Mouse (Mus musculus): Measurements from ENCODE around the gene Plxna2. TPM values are rescaled to one million over a fixed set of nuclear protein-coding genes. Genes with fewer than 3 reads are reported as not detected.

The Plxna2 gene
- polyA plus RNA-seq, 1 experiment, result 1.6 TPM

- no peak overlapping the region for H3K4me3 ChIP-seq (ENCODE audit: low read depth, low read length)
- H3K9me3 ChIP-seq (replicated peaks; ENCODE audit: control insufficient read depth, insufficient read depth, low read length, poor library complexity, severe bottlenecking), result no peaks in the 10 kb centered on the region
- no peaks in the 10 kb centered on the region for H3K36me3 ChIP-seq (ENCODE audit: control insufficient read depth, insufficient read depth, low read length, poor library complexity, severe bottlenecking)
- no peak overlapping the region for H3K27ac ChIP-seq (ENCODE audit: insufficient read depth, low read length)
- no peaks in the 10 kb centered on the region for H3K4me1 ChIP-seq (ENCODE audit: control insufficient read depth, insufficient read depth, low read length)
- H3K27me3 ChIP-seq (ENCODE audit: control insufficient read depth, insufficient read depth, low read length, poor library complexity, severe bottlenecking), result no peaks in the 10 kb centered on the region; the same call in 1 of the 2 replicates
- TF ChIP-seq EP300 (IDR thresholded peaks at IDR 0.05; ENCODE audit: insufficient read depth, low read depth, low read length), result no peak
- no peak for TF ChIP-seq CTCF (IDR thresholded peaks at IDR 0.05; ENCODE audit: low read depth, low read length)
- no peak overlapping the region for H3K9ac ChIP-seq (ENCODE audit: low read depth, poor library complexity, severe bottlenecking)
These were observed 13.6 kb downstream of the Plxna2 start for GRCm38 (mm10) chr1:194631574-194631973.

GRCm38 (mm10) chr1:194632029-194632428 lies 14.0 kb downstream of the Plxna2 start:
- no peak for TF ChIP-seq EP300 (IDR thresholded peaks at IDR 0.05; ENCODE audit: insufficient read depth, low read depth, low read length)
- no peak for TF ChIP-seq CTCF (IDR thresholded peaks at IDR 0.05; ENCODE audit: low read depth, low read length)
- no peak for TF ChIP-seq POLR2A (IDR thresholded peaks at IDR 0.05; ENCODE audit: insufficient read depth, low read length)
- Histone ChIP-seq H3K27ac (ENCODE audit: insufficient read depth, low read length) (no peak overlapping the region), H3K9ac (ENCODE audit: low read depth, poor library complexity, severe bottlenecking) (no peak overlapping the region), H3K9me3 (replicated peaks; ENCODE audit: control insufficient read depth, insufficient read depth, low read length, poor library complexity, severe bottlenecking) (no peaks in the 10 kb centered on the region), H3K4me1 (ENCODE audit: control insufficient read depth, insufficient read depth, low read length) (no peaks in the 10 kb centered on the region), H3K27me3 (ENCODE audit: control insufficient read depth, insufficient read depth, low read length, poor library complexity, severe bottlenecking) (no peaks in the 10 kb centered on the region; the same call in 1 of the 2 replicates), H3K36me3 (ENCODE audit: control insufficient read depth, insufficient read depth, low read length, poor library complexity, severe bottlenecking) (no peaks in the 10 kb centered on the region), H3K4me3 (ENCODE audit: low read depth, low read length) (no peak overlapping the region)

GRCm38 (mm10) chr1:194635411-194635810 lies 17.4 kb downstream of the Plxna2 start:
- H3K4me1 ChIP-seq (ENCODE audit: control insufficient read depth, insufficient read depth, low read length), result no peaks in the 10 kb centered on the region
- H3K9ac ChIP-seq (ENCODE audit: low read depth, poor library complexity, severe bottlenecking), result no peak overlapping the region
- H3K4me3 ChIP-seq (ENCODE audit: low read depth, low read length), result no peak overlapping the region
- H3K36me3 ChIP-seq (ENCODE audit: control insufficient read depth, insufficient read depth, low read length, poor library complexity, severe bottlenecking), result no peaks in the 10 kb centered on the region
- no peak overlapping the region for H3K27ac ChIP-seq (ENCODE audit: insufficient read depth, low read length)
- no peaks in the 10 kb centered on the region for H3K9me3 ChIP-seq (replicated peaks; ENCODE audit: control insufficient read depth, insufficient read depth, low read length, poor library complexity, severe bottlenecking)
- TF ChIP-seq CTCF (IDR thresholded peaks at IDR 0.05; ENCODE audit: low read depth, low read length), result no peak
- no peak for TF ChIP-seq EP300 (IDR thresholded peaks at IDR 0.05; ENCODE audit: insufficient read depth, low read depth, low read length)
- no peak for TF ChIP-seq POLR2A (IDR thresholded peaks at IDR 0.05; ENCODE audit: insufficient read depth, low read length)
- H3K27me3 ChIP-seq (ENCODE audit: control insufficient read depth, insufficient read depth, low read length, poor library complexity, severe bottlenecking), result no peaks in the 10 kb centered on the region; the same call in 1 of the 2 replicates

- Histone ChIP-seq H3K4me3 (ENCODE audit: low read depth, low read length) (no peak overlapping the region), H3K36me3 (ENCODE audit: control insufficient read depth, insufficient read depth, low read length, poor library complexity, severe bottlenecking) (no peaks in the 10 kb centered on the region), H3K9me3 (replicated peaks; ENCODE audit: control insufficient read depth, insufficient read depth, low read length, poor library complexity, severe bottlenecking) (no peaks in the 10 kb centered on the region), H3K27ac (ENCODE audit: insufficient read depth, low read length) (no peak overlapping the region), H3K4me1 (ENCODE audit: control insufficient read depth, insufficient read depth, low read length) (no peaks in the 10 kb centered on the region), H3K9ac (ENCODE audit: low read depth, poor library complexity, severe bottlenecking) (no peak overlapping the region), H3K27me3 (ENCODE audit: control insufficient read depth, insufficient read depth, low read length, poor library complexity, severe bottlenecking) (no peaks in the 10 kb centered on the region; the same call in 1 of the 2 replicates)
- TF ChIP-seq POLR2A (IDR thresholded peaks at IDR 0.05; ENCODE audit: insufficient read depth, low read length), result no peak
- TF ChIP-seq CTCF (IDR thresholded peaks at IDR 0.05; ENCODE audit: low read depth, low read length), result no peak
These were observed 17.9 kb downstream of the Plxna2 start for GRCm38 (mm10) chr1:194635942-194636341.

GRCm38 (mm10) chr1:194637391-194638304 lies 19.6 kb downstream of the Plxna2 start:
- H3K36me3 ChIP-seq (ENCODE audit: control insufficient read depth, insufficient read depth, low read length, poor library complexity, severe bottlenecking), result no peaks in the 10 kb centered on the region
- TF ChIP-seq CTCF (IDR thresholded peaks at IDR 0.05; ENCODE audit: low read depth, low read length) (no peak), EP300 (IDR thresholded peaks at IDR 0.05; ENCODE audit: insufficient read depth, low read depth, low read length) (no peak), POLR2A (IDR thresholded peaks at IDR 0.05; ENCODE audit: insufficient read depth, low read length) (no peak)
- no peak overlapping the region for H3K4me3 ChIP-seq (ENCODE audit: low read depth, low read length)
- no peak overlapping the region for H3K9ac ChIP-seq (ENCODE audit: low read depth, poor library complexity, severe bottlenecking)
- no peaks in the 10 kb centered on the region for H3K9me3 ChIP-seq (replicated peaks; ENCODE audit: control insufficient read depth, insufficient read depth, low read length, poor library complexity, severe bottlenecking)
- no peaks in the 10 kb centered on the region for H3K4me1 ChIP-seq (ENCODE audit: control insufficient read depth, insufficient read depth, low read length)
- H3K27ac ChIP-seq (ENCODE audit: insufficient read depth, low read length), result no peak overlapping the region
- no peaks in the 10 kb centered on the region for H3K27me3 ChIP-seq (ENCODE audit: control insufficient read depth, insufficient read depth, low read length, poor library complexity, severe bottlenecking)

- H3K4me3 ChIP-seq (ENCODE audit: low read depth, low read length), result no peak overlapping the region
- H3K36me3 ChIP-seq (ENCODE audit: control insufficient read depth, insufficient read depth, low read length, poor library complexity, severe bottlenecking), result no peaks in the 10 kb centered on the region
- H3K4me1 ChIP-seq (ENCODE audit: control insufficient read depth, insufficient read depth, low read length), result no peaks in the 10 kb centered on the region
- H3K9ac ChIP-seq (ENCODE audit: low read depth, poor library complexity, severe bottlenecking), result no peak overlapping the region
- H3K27me3 ChIP-seq (ENCODE audit: control insufficient read depth, insufficient read depth, low read length, poor library complexity, severe bottlenecking), result no peaks in the 10 kb centered on the region
- H3K27ac ChIP-seq (ENCODE audit: insufficient read depth, low read length), result no peak overlapping the region
- H3K9me3 ChIP-seq (replicated peaks; ENCODE audit: control insufficient read depth, insufficient read depth, low read length, poor library complexity, severe bottlenecking), result no peaks in the 10 kb centered on the region
- TF ChIP-seq CTCF (IDR thresholded peaks at IDR 0.05; ENCODE audit: low read depth, low read length) (no peak), POLR2A (IDR thresholded peaks at IDR 0.05; ENCODE audit: insufficient read depth, low read length) (no peak), EP300 (IDR thresholded peaks at IDR 0.05; ENCODE audit: insufficient read depth, low read depth, low read length) (no peak)
These were observed 23.7 kb downstream of the Plxna2 start for GRCm38 (mm10) chr1:194641601-194642301.
